Mouse (Mus musculus) CH12.LX (cell line): ENCODE data around the gene Bdh2. TPM values are rescaled to one million over a fixed set of nuclear protein-coding genes. Genes with fewer than 3 reads are reported as not detected.

ENCODE experiments used
- DNase-seq: peaks from one replicate; pipeline ENCODE4 v3.0.0-alpha.2; 2013; ENCODE audit errors: extremely low read depth
- H3K27ac ChIP-seq: 2 replicates; pipeline ENCODE4 v1.5.1; 2012; ENCODE audit warnings: low read depth, mild to moderate bottlenecking, control low read depth, moderate library complexity; ENCODE audit not compliant: insufficient read depth
- H3K27me3 ChIP-seq: replicated peaks from 2 replicates; pipeline ENCODE3; 2012; ENCODE audit warnings: inconsistent platforms
- H3K36me3 ChIP-seq, 2 experiments: replicated peaks in 1 of 2; 2 replicates each; pipeline versions ENCODE3 to v1.6.1; 2012; ENCODE audit warnings: inconsistent platforms in 1 of 2, low read length in 1 of 2, mild to moderate bottlenecking in 1 of 2, mixed read lengths in 1 of 2, moderate library complexity in 1 of 2; ENCODE audit not compliant: control insufficient read depth in 1 of 2, insufficient read depth in 1 of 2
- H3K4me1 ChIP-seq, 2 experiments: 2 replicates each; pipeline ENCODE4 v1.6.1; 2012; ENCODE audit warnings: inconsistent platforms in 1 of 2, moderate library complexity in 1 of 2; ENCODE audit not compliant: insufficient read depth in 2 of 2, control insufficient read depth in 1 of 2
- H3K4me2 ChIP-seq: 2 replicates; pipeline ENCODE4 v1.6.1; 2012; ENCODE audit warnings: low read depth, mild to moderate bottlenecking, control low read depth; ENCODE audit not compliant: poor library complexity, insufficient read depth, severe bottlenecking
- H3K4me3 ChIP-seq, 3 experiments: fragments of 150-350 bp in 1 of 3; sonication (generic) in 1 of 3; replicated peaks in 1 of 3; 2 replicates each; pipeline versions ENCODE3 to v1.5.1; 2011 to 2012; ENCODE audit warnings: low read depth in 2 of 3, low read length in 2 of 3, mild to moderate bottlenecking in 2 of 3, moderate library complexity in 2 of 3, control low read depth in 1 of 3, improper control_type of control experiment in 1 of 3, inconsistent platforms in 1 of 3, mixed read lengths in 1 of 3; ENCODE audit not compliant: poor library complexity in 1 of 3
- H3K79me2 ChIP-seq: replicated peaks from 2 replicates; pipeline ENCODE4 v1.6.1; 2012; ENCODE audit warnings: mild to moderate bottlenecking, moderate library complexity; ENCODE audit not compliant: control insufficient read depth, poor library complexity, insufficient read depth, severe bottlenecking; ENCODE audit errors: extremely low read depth
- H3K9ac ChIP-seq: 2 replicates; pipeline ENCODE4 v1.6.1; 2012; ENCODE audit warnings: low read depth, mild to moderate bottlenecking, control low read depth, moderate library complexity; ENCODE audit not compliant: insufficient read depth
- H3K9me3 ChIP-seq: replicated peaks from 2 replicates; pipeline ENCODE3; 2012; ENCODE audit warnings: low read length, inconsistent platforms, mixed read lengths
- BHLHE40 ChIP-seq: IDR thresholded peaks from 2 replicates; pipeline ENCODE4 v1.6.1; 2011; ENCODE audit warnings: mild to moderate bottlenecking, low read depth, low read length, improper control_type of control experiment
- CHD1 ChIP-seq: IDR thresholded peaks from 2 replicates; pipeline ENCODE4 v1.6.1; 2012; ENCODE audit warnings: low read depth, low read length, improper control_type of control experiment, inconsistent platforms
- CTCF ChIP-seq, 2 experiments: IDR thresholded peaks in 1 of 2; conservative IDR thresholded peaks in 1 of 2; 2 replicates each; pipeline ENCODE4 v1.5.1; 2011 to 2012; ENCODE audit warnings: low read depth in 2 of 2, low read length in 2 of 2, improper control_type of control experiment in 1 of 2, inconsistent platforms in 1 of 2, mild to moderate bottlenecking in 1 of 2, moderate library complexity in 1 of 2
- EP300 ChIP-seq: IDR thresholded peaks from 2 replicates; pipeline ENCODE4 v1.6.1; 2011; ENCODE audit warnings: low read length, improper control_type of control experiment
- ETS1 ChIP-seq: conservative IDR thresholded peaks from 2 replicates; pipeline ENCODE4 v1.6.1; 2012; ENCODE audit warnings: low read depth, mild to moderate bottlenecking, inconsistent platforms, low read length, improper control_type of control experiment, moderate library complexity
- GABPA ChIP-seq: IDR thresholded peaks from 2 replicates; pipeline ENCODE4 v1.6.1; 2012; ENCODE audit warnings: low read depth, low read length, improper control_type of control experiment, inconsistent platforms; ENCODE audit not compliant: insufficient replicate concordance
- IRF4 ChIP-seq: IDR thresholded peaks from 2 replicates; pipeline ENCODE4 v1.6.1; 2014; ENCODE audit warnings: low read depth, mild to moderate bottlenecking, inconsistent platforms, low read length, improper control_type of control experiment
- JUN ChIP-seq: IDR thresholded peaks from 2 replicates; pipeline ENCODE4 v1.6.1; 2011; ENCODE audit warnings: low read depth, mild to moderate bottlenecking, low read length, improper control_type of control experiment, moderate library complexity; ENCODE audit not compliant: insufficient read depth
- JUND ChIP-seq: conservative IDR thresholded peaks from 2 replicates; pipeline ENCODE4 v1.6.1; 2011; ENCODE audit warnings: low read depth, low read length, improper control_type of control experiment
- KAT2A ChIP-seq: IDR thresholded peaks from 2 replicates; pipeline ENCODE4 v1.6.1; 2012; ENCODE audit warnings: low read length, improper control_type of control experiment, inconsistent platforms; ENCODE audit not compliant: insufficient replicate concordance
- MAX ChIP-seq: IDR thresholded peaks from 2 replicates; pipeline ENCODE4 v1.6.1; 2011; ENCODE audit warnings: low read length, improper control_type of control experiment
- MAZ ChIP-seq: IDR thresholded peaks from 2 replicates; pipeline ENCODE4 v1.6.1; 2012; ENCODE audit warnings: low read depth, mild to moderate bottlenecking, inconsistent platforms, low read length, improper control_type of control experiment, moderate library complexity
- MXI1 ChIP-seq: IDR thresholded peaks from 2 replicates; pipeline ENCODE4 v1.6.1; 2011; ENCODE audit warnings: mild to moderate bottlenecking, low read depth, low read length, improper control_type of control experiment
- NELFE ChIP-seq: IDR thresholded peaks from 2 replicates; pipeline ENCODE4 v1.6.1; 2011; ENCODE audit warnings: low read depth, low read length, improper control_type of control experiment
- POLR2AphosphoS2 ChIP-seq: IDR thresholded peaks from 2 replicates; pipeline ENCODE4 v1.6.1; 2011; ENCODE audit warnings: low read depth, low read length, improper control_type of control experiment
- RCOR1 ChIP-seq: conservative IDR thresholded peaks from 2 replicates; pipeline ENCODE4 v1.6.1; 2012; ENCODE audit warnings: low read depth, mild to moderate bottlenecking, inconsistent platforms, low read length, improper control_type of control experiment
- TBP ChIP-seq: conservative IDR thresholded peaks from 2 replicates; pipeline ENCODE4 v1.6.1; 2011; ENCODE audit warnings: low read depth, low read length, improper control_type of control experiment
- UBTF ChIP-seq: IDR thresholded peaks from 2 replicates; pipeline ENCODE4 v1.6.1; 2012; ENCODE audit warnings: low read depth, mild to moderate bottlenecking, inconsistent platforms, low read length, improper control_type of control experiment, moderate library complexity
- USF2 ChIP-seq: conservative IDR thresholded peaks from 2 replicates; pipeline ENCODE4 v1.6.1; 2011; ENCODE audit warnings: low read depth, low read length, improper control_type of control experiment
- ZC3H11A ChIP-seq: IDR thresholded peaks from 2 replicates; pipeline ENCODE4 v1.6.1; 2012; ENCODE audit warnings: low read depth, mild to moderate bottlenecking, inconsistent platforms, low read length, improper control_type of control experiment
- ZKSCAN1 ChIP-seq: IDR thresholded peaks from 2 replicates; pipeline ENCODE4 v1.6.1; 2012; ENCODE audit warnings: low read depth, inconsistent platforms, low read length, improper control_type of control experiment, borderline replicate concordance
- ZMIZ1 ChIP-seq: IDR thresholded peaks from 2 replicates; pipeline ENCODE4 v1.6.1; 2012; ENCODE audit warnings: low read depth, mild to moderate bottlenecking, inconsistent platforms, low read length, improper control_type of control experiment
- ZNF384 ChIP-seq: IDR thresholded peaks from 2 replicates; pipeline ENCODE4 v1.6.1; 2012; ENCODE audit warnings: low read depth, low read length, improper control_type of control experiment, inconsistent platforms
- dilution Hi-C: fragments of 300-500 bp; cut with MboI; formaldehyde crosslinking; loops from 2 replicates; pipeline ENCODE4 v1.14.3; 2020; ENCODE audit warnings: low sequenced_read_pairs; ENCODE audit not compliant: extremely low pct_unique_long_range_greater_than_20kb, extremely low pct_ligation_motif_present
- in situ Hi-C: fragments of 300-500 bp; cut with MboI; formaldehyde crosslinking; loops from 3 replicates; pipeline ENCODE4 v1.14.3; 2019; ENCODE audit warnings: low sequenced_read_pairs, low pct_ligation_motif_present, low pct_unique_long_range_greater_than_20kb, mixed read lengths
- polyA plus RNA-seq: library from polyadenylated mRNA; unstranded; fragments of >175 nt; gene quantifications from 2 replicates; pipeline ENCODE4 v1.2.1, GENCODE M21; 2012; ENCODE audit warnings: low read depth; ENCODE audit not compliant: insufficient read length
- total RNA-seq, 2 experiments: library from RNA; depleted of rRNA; stranded (reverse); fragments of 300-350 nt in 1 of 2; fragments of >200 nt in 1 of 2; gene quantifications; 2 replicates each; pipeline ENCODE4 v1.2.3; 2012 to 2014

Bdh2 gene
- total and polyA plus RNA-seq, 3 experiments = 1.2 to 2.3 (median 2.0) TPM

DNA sequence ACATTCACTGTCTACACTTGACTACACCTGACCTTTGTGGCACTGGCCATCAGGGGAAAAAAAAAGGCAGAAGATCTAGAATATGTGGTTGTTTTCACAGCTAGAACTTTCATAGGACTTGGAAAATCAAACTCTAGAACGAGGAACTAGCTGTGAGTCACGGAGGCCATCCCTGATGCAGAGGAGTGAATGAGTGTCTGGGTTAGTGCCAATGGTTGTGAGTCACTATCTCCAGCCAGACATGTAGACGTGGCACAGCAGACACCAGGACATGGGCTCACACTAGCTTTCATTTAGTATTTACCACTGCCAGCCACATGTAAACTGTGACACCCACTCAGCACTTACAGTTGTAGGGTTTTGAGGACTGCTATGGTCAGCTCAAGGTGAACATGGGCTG is 17.5 kb downstream of the Bdh2 start:
- no peak overlapping the region for H3K9ac ChIP-seq
- TF ChIP-seq POLR2AphosphoS2 = no peak
- TF ChIP-seq ZNF384 = 0 out of 2 replicates have a peak, but pooled peaks have one; percentile 19
- H3K4me1 ChIP-seq = peaks cover 0 to 12% of the 10 kb centered on the region in 2 experiments; a peak in 1 of 4 replicates
- no peaks in the 10 kb centered on the region for H3K36me3 ChIP-seq
- H3K79me2 ChIP-seq = no peaks in the 10 kb centered on the region
- no peak overlapping the region for H3K4me2 ChIP-seq
- DNase-seq = no peak
- no peak overlapping the region for H3K4me3 ChIP-seq
- H3K27me3 ChIP-seq = no peaks in the 10 kb centered on the region
- H3K9me3 ChIP-seq = no peaks in the 10 kb centered on the region
- no peak overlapping the region for H3K27ac ChIP-seq
- dilution Hi-C loops (no loop called here), in situ Hi-C loops (loop anchor here (5.0 kb wide), 1 partner anchor 429 kb away; no protein-coding TSS in a partner anchor)

DNA sequence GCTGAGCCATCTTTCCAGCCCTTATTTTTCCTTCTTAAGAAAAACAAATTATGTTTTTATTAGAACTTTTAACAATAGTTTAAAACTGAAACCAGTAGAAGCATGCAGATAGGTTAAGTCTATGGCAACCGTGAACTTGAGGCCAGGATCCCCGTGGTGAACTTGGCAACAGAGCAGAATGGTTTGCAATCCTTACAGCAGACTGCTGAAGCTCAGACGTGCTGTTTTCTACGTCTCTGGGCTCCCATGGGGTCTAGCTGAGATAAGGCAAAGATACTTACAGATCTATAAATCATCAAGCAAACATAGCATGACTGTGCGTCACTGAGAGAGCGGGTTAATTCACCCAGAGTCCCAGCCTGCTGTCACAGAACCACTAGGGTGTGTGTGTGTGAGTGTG is 19.1 kb downstream of the Bdh2 start:
- Histone ChIP-seq H3K9me3 (no peaks in the 10 kb centered on the region), H3K36me3 (no peaks in the 10 kb centered on the region), H3K4me3 (no peak overlapping the region), H3K4me2 (no peak overlapping the region), H3K4me1 (peaks cover 0 to 11% of the 10 kb centered on the region in 2 experiments; a peak in 1 of 4 replicates), H3K27ac (no peak overlapping the region), H3K27me3 (no peaks in the 10 kb centered on the region), H3K9ac (no peak overlapping the region), H3K79me2 (no peaks in the 10 kb centered on the region)
- no peak for DNase-seq
- TF ChIP-seq UBTF (no peak), KAT2A (no peak), CTCF (conservative IDR thresholded peaks at IDR 0.05 in 1 of 2, IDR thresholded peaks at IDR 0.05 in 1 of 2; ENCODE audit: low read depth in 2 of 2, low read length in 2 of 2) (no peak), JUND (no peak), POLR2AphosphoS2 (no peak), EP300 (no peak), ZKSCAN1 (no peak)
- dilution Hi-C loops = no loop called here
- in situ Hi-C loops = no loop called here

DNA sequence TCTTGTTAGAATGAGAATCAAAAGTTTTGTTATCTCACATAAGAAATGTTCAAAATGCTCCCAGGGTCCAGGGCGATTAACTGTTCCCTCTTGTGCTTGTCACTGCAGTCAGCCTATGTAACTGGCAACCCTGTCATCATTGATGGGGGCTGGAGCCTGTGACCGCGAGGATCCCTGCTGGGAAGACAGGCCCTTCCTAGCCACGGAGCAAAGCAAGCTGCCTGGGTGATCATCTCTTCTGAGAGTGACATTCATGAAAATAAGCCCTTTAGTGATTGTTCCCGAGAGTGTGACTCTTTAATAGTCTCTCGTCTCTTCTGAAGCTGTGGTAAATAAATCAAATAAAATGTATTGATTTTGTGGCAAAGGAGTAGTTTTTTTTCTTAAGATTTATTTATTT is 23.0 kb downstream of the Bdh2 start:
- in situ Hi-C loops = no loop called here
- no peak overlapping the region for H3K9ac ChIP-seq
- H3K36me3 ChIP-seq = no peaks in the 10 kb centered on the region
- TF ChIP-seq IRF4 = no peak
- TF ChIP-seq MAZ = no peak
- no peak for TF ChIP-seq TBP
- TF ChIP-seq ZKSCAN1 = no peak
- TF ChIP-seq USF2 = no peak
- TF ChIP-seq RCOR1 = no peak
- no peak for TF ChIP-seq ZC3H11A
- TF ChIP-seq MAX = no peak
- no peak for TF ChIP-seq CHD1
- no peak for TF ChIP-seq JUN
- no peak for TF ChIP-seq NELFE
- no peak for TF ChIP-seq ETS1
- no peak for TF ChIP-seq GABPA
- TF ChIP-seq JUND = no peak
- no peak for TF ChIP-seq MXI1
- TF ChIP-seq BHLHE40 = no peak
- no peak for TF ChIP-seq ZMIZ1
- TF ChIP-seq, all 38 proteins: peak for 0
- dilution Hi-C loops = no loop called here
- H3K4me1 ChIP-seq = peaks cover 11 to 15% of the 10 kb centered on the region in 2 experiments
- H3K9me3 ChIP-seq = no peaks in the 10 kb centered on the region
- H3K4me2 ChIP-seq = no peak overlapping the region
- H3K27ac ChIP-seq = no peak overlapping the region
- H3K79me2 ChIP-seq = no peaks in the 10 kb centered on the region
- H3K27me3 ChIP-seq = peaks cover 2% of the 10 kb centered on the region
- DNase-seq = no peak
- no peak overlapping the region for H3K4me3 ChIP-seq
